Mouse (Mus musculus): ENCODE results near the gene Mog.

Mog gene

DNA sequence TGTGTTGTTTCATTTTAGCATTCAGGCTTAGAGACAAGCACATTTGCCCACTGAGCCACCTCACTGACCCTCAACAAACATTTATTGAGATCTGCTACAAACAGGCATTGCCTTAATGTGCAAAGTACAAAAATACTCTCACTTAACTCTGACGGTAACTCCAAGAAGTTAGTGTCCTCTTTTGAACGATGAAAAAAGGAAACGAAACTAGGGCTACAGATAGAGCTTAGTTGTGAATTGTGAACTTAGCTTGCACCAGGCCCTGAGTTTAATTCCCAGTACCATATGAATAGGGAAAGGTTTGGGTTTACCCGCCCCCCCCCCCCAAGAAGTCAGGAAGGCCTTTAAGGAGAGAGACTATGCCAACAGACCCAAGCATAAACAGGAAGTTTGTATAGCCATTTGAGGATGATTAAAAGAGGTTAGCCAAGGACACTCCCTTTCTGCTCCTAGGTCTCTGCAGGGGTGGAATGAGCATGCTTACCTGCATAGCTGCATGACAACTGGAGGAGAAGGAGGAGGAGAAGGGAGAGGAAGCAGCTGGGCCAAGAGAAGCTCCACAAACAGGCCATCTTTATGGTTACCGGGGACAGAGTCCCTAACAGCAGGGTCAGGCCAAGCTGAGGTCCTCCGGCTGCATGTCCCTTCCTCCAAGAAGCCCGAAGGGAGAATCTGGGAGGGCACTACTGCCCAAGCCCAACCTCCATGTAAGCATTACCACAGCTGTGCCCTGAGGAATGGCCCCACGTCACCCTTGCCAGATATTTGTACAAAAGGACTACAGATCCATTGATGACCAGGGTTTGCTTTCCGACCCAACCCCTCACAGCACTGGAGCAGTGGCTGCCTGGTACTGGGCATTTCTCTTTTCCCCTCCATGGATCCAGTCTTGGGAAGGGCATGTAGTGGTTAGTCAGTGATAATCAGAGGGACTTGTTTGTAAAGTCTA lies at the start of gene Mog:
Gene Mog (minus strand): TSS at position 771 of the 949 bp plus-strand sequence.
- no peak for DNase-seq

DNA sequence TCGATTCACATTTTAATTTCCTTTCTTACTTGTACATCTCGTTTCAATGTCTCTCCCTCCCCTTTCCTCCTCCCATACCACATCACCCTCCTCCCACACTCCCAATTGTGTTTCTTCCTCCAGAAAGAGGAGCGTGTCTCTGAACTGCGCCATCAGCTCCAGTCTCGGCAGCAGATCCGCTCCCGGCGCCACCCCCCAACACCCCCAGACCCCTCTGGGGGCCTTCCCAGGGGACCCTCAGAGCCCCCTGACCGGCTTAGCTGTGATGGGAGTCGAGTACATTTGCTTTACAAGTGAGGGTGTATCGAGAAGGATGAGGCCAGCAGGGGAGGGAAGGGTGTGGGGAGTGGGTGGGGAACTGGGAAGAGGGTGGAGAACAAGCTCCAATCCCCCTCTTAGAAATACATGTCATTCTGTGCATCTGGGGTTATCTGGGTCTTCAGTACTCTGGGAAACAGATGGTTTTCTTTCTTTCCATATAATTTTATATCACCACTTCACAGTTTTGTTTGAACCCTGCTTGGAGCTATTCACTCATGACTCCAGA lies 49.6 kb upstream of the Mog start:
- no peak for DNase-seq

DNA sequence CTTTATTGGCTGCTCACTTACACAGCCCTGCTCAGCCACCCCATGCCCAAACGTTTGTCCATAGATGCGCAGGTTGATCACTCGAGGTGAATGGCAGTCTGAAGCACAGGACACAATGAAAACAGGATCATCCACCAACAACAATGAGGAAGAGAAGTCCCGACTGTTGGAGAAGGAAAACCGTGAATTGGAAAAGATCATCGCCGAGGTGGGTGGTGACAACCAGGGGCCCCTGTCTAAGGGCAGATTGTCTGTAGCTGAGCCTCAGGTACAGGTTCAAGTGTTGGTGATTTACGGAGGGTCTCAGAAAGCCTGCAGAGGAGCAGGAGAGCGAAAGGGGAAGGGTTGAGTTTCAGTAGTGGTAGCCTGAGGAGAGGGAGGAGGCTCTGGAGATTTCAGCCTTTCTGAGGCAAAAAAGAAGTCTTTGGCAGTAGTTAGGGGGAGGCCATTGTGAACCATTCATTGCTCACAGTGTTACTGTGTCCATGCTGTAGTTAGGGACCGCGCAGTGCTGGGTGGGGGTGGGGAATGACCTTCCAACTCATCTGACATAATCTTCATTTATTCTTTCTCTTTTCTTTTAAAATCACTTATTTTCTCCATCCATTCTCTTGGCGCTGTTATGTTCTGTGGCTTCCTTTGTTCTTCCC lies 49.0 kb upstream of the Mog start:
- no peak for DNase-seq

DNA sequence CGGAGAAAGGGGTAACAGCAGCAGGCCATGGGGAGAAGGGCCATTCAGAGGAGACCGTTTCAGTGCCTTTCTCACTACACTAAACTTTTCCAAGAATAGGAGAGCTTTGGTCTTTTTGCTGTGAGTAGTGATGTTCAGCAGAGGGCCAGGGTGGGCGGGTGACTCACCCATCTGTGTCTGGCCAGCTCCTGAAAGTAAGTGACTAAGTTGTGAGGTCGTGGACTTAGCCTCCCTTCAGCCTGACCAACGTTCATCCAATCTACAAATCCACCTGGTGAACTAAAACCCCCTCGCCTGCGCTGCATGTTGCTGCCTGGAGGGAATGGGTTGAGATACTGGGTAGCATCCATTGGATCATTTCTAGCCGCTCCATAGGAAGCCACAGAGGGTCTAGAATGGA lies 46.9 kb upstream of the Mog start:
- DNase-seq = no peak

DNA sequence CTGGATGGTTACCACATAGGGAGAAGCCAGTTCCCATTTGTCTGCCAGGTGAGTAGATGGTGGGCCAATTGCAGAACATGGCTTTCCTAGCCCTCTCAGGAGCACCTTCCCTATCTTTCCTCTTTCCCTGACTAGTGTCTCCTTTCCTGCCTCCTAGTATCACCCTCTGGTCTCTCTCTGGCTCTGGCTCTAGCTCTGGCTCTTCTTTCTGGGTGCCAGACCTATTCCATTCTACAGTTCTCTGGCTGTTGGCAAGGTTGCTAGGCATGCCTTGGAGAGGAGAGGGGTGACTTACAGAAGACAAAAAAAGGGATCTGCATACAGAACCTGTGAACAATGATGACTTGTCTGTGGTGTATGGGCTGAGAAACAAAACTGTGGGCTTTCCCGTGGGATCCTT lies 44.7 kb upstream of the Mog start:
- DNase-seq = no peak

DNA sequence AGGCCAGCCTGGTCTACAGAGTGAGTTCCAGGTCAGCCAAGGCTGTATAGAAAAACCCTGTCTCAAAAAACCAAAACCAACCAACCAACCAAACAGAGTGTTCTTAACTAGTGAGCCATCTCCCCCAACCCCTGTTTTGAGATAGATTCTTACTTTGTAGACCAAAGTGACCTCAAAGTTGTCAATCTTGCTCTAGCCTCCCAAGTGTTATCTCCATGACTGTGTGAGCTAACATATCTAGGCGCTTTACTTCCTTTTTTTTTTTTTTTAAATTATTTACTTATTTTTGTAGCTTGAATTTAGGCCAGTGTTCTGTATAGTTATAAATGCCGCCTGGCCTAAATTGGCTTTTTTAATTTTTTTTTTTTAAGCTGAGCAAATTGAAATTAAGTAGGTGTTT lies 42.8 kb upstream of the Mog start:
- DNase-seq = no peak

DNA sequence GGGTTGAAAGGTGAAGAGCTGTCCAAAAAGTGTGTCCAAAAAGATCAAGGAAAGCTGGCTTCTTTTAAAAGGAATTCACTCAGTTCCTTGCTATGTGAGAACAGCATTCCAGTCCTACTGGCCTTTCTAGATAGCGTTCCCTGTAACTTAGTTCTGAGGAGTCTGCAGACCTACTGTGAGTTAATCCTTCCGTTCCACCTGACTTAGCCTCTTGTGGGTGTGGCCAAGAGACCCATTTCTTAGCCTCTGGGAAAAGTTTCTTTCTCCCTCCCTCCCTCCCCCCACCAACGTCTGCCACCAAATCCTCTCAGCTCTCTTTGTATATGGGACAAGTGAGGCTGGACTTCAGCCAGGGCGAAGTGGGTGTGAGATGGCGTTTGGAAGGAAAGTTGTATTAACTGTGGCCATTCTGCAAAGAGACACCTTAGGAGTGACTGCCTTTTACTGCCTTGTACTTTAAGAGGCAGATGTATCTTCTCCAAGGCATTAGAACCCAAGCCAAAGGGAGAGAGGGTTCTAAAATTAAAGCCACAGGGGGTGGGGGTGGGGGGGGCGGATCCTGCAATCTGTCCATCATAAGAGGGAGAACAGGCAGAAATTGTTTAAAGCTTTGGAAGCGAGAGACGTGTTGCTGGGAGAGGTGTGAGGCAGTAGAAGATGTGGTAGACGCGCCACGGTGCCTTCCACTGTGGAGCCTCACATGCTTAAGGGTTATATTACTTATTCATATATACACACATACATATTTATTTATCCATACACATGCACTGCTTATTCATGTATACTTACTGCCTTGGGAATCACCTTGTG lies 40.7 kb upstream of the Mog start:
- DNase-seq = no peak

DNA sequence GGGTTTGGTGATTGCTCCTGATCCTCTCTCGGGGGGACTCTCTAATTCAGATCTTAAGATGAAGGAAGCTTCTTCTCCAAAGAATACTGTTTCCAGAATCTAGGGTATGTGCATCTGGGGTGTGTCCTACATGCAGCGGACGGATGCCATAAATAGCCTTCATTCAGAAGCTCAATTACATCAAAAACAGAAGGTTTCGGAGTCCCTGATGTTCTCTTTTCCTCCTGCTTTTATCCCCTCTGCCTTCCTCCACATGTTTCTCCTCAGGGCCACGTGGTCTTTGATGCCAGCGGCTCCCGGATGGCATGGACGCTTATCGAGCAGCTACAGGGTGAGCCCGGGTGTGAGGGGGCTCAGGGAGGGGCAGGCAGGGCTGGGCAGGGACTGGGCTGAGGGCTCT lies 39.9 kb upstream of the Mog start:
- DNase-seq = no peak

DNA sequence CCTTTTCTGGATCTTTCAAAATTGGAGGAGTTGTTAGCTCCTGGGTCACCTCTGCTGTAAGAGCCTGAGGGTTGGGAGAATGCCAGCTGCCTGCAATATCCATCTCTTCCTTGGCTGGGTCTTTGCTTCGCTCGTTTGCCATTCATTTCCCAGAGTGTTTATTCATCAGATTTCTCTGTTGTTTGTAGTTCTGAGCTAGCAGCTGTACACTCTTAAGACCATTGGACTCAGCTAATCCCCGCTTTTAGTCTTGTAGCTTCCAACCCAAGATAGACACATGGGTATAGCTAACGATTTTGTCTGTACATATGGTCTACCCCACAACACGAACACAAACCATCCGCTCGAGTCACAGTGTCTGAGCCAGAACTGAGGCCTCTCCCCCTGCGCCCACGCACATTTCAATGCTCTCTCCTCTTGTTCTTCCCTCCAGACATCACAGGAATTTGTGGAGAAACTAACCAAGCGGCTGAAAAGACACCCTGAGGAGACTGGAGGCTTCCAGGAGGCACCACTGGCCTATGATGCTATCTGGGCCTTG lies 39.0 kb upstream of the Mog start:
- DNase-seq = no peak

DNA sequence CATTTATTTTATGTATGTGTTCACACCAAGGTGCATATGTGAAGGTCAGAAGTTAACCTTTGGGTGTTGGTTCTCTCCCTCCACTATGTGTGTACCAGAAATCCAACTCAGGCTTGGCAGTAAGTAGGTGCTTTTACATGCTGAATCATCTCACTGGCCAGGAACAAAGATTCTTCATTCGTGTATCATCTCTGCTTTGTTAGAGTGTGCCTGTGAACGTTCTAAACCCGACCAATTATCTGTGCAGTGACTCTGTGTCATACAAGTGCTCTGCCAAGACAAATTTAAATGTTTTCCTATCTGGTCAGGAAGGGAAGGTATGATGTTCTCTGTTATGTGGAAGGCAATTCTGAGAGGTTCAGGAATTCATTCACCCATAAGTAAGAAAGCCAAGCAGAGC lies 38.2 kb upstream of the Mog start:
- DNase-seq = no peak

DNA sequence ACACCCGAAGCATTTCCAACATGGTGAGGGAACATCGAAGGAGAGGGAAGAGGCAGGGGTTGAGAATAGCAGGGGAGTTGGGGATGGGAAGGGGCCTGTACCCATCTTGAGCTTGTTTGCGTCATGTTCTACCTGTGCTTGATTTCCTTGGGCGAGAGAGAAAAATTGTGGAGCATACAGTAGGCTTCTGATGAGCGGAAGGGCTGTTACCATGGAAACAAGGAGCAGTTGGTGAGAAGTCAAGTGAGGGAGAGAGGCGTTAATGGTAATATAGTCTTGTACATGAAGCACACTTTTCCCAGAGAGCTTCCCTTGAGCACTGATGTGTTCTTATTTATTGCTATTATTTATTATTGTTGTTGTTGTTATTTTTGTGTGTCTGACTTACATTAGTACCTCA lies 33.8 kb upstream of the Mog start:
- DNase-seq = no peak

DNA sequence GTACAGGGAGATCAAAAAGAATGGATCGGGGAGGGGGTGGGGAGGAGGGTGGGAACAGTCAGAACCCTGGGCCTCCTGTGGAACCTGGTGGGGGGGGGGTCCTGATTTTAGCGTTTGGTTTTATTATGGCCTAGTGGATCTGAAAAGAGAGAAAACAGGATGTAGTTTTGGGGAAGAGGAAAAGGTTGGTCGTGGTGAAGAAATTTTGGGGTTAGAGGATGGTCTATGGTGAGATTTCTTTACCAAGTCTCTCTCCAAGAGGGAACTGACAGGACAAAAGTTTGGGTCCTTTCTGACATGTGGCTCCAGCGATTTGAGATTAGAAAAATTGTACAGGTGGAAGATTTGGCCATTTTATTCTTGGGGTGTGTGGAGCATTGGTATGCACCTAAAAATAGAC lies 28.5 kb upstream of the Mog start:
- DNase-seq = no peak

DNA sequence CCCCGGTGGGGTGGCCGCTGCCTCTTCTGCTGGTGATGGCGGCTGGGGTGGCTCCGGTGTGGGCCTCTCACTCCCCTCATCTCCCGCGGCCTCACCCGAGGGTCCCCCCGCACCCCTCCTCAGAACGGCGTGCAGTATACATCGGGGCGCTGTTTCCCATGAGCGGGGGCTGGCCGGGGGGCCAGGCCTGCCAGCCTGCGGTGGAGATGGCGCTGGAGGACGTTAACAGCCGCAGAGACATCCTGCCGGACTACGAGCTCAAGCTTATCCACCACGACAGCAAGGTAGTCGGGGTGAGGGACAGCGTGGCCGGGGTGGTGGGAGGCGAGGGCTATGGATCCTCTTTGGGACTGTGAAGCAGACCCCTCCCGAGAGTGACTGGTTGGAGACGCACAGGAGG lies 27.7 kb upstream of the Mog start:
- no peak for DNase-seq

DNA sequence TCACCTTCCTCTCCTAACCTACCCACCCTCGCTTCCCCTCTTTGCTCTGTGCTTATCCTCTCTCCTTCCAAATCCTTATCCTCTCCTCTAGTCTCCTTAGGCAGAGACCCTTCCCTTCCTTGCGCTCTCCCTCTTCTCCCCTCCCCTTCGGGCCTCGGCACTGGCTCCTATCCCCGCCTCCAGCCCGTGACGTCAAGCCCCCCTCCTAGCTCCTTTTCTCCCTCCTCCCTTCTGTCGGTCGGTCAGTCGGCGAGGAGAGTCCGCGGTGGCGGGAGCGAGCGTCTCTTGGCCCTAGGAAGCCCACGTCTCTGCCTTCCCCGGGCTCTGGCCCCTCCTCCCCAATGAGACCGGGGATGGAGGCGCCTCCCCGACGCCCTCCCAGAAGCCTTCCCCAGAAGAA lies 27.2 kb upstream of the Mog start:
- DNase-seq = peak; percentile 82 to 83

DNA sequence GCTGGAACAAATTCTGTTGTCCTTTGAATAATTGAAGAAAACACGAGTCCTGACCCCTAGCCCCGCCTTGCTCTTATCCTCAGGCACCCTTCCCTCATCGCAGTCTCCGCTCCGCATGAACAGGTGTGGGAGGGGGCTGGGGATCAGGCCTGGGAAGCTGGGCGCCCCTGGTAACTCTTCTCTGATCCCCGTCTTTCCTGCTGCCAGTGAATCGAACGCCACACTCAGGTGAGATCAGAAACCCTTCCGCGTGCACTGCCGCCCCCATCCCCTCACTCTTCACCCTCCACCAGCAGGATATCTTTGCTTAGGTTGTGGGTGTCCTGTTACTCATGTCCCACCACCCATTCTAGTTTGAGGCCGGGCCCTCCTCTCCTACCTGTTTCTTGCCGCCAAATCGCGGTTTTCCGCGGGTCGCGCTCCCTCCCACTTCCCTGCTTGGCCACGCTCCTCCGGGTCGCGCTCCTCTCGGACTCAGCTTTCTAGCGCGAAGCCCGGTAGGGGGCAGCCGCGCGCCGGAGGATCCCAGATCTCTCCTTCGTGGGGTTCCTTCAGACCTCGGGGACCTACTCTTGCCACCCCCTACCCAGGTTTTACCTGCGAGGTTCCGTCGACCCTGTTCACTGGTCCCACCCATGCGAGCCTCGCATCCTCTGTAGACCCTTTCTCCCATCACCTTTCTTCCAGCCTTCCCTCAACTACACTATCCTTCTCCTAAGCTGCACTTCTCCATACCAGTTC lies 26.5 kb upstream of the Mog start:
- peak; percentile 73 to 75 for DNase-seq

DNA sequence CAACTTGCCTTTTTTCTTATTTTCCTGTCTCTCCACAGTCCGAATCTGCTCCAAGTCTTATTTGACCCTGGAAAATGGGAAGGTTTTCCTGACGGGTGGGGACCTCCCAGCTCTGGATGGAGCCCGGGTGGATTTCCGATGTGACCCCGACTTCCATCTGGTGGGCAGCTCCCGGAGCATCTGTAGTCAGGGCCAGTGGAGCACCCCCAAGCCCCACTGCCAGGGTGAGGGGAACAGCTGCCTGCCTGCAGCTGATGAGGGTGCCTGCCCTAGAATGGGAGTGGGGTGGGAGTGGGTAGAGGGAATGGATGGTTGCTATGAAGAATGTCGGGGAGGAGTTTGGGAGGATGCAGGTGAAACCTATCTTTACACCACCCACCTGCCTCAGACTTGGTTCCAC lies 25.2 kb upstream of the Mog start:
- no peak for DNase-seq

DNA sequence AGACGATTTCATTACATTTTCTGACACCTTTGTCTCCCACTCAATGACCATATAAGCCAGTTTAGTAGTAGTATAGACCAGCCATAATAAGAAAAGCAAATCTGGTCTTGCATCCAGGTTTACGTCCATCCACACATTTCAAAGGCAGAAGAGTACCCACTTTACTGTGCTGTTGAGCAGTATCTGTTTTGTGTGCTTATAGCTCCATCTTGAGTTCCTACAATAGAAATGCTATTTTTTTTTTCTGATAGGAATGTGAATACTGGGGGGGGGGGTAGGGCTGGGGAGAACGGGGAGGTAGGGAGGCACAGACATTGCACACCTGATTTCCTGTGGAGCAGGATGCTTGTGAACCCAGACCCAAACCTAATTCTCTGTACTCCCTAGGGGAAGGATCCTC lies 24.8 kb upstream of the Mog start:
- no peak for DNase-seq

DNA sequence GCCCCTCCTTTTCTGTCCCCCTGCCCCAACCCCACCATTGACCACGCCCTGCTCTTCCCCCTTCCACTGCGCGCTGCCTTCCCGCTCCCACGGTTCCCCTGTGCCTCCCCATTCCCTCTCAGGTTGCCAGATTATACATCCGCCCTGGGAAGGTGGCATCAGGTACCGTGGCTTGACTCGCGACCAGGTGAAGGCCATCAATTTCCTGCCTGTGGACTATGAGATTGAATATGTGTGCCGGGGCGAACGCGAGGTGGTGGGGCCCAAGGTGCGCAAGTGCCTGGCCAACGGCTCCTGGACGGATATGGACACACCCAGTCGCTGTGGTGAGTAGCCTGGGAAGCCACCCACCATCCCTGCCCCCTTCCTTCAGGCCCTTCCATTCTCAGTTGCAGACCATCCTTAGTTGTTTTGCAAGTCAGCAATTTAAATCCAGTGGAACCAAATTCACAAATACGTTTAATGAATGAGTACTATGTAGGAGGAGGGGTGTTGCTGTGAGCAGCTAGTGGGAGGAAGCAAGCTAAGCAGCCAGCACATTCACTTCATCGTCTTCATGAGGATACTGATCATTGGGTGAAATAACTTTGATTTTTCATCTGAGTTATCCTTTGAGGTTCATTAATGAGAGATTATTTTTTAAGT lies 24.3 kb upstream of the Mog start:
- DNase-seq = no peak

DNA sequence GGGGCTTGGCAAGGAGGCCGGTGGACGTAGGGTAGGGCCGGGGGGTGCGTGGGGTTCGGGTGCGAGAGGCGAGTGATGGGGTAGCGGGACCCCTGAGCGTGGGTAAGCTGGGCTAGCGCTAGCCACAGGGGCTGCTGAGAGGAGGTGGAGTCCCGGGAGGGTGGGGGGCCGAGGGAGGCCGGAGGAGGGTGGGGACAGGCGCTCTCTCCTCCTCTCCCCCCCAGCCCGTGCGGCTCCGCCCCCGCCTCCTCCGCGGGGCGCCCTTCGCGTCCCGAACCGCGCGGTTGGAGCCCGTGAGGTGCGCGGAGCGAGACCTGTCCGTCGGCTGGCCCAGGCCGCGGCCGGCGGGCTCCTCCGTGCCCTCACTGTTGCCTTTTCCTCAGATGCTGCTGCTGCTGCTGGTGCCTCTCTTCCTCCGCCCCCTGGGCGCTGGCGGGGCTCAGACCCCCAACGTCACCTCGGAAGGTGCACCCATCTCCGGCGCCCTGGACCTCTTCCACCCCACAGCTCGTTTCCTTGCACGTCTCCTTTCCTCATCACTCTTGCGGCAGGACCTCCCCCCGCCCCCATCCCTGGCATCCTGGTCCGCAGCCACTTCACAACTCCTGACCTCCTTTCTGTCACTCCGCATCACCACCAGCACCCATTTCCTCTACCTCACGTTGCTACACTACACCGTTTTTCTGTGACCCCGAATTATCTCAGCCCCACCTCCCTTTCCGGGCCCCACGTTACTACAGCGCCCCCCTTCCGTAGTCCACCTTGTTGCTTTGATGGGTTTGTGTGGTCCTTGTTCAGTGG lies 23.3 kb upstream of the Mog start:
- DNase-seq = peak; percentile 54 to 77

DNA sequence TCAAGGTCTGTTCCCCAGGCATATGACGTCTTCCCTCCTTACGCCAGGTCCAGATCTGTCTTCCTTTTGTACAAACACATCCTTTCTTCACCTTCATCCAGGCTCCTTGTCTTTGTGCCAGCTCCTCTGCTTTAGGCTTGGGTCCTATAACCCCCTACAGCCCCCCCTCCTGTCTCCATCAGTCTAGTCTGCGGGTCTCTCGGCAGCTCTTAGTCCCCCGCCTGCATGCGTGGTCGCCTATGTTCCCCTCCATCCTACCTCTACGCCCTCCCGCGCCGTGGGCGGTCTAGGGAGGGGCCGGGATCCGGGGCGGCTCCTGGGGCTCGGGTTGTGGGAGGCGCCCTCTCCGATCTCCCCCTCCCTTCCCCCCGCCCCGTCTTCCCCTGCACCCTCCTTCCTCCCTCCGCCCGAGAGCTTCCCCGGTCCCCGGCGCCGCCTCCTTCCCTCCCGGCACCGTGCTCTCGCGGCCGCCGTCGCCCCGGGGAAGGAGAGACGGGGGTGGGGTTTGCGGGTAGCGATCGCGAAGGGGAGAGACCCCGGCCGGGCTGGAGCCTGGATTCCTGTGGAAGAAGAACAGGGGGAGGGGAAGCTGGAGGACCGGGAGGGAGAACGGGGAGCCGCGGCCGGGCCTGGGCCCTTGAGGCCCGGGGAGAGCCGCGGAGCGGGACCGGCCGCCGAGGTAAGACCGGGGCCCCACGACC lies 22.6 kb upstream of the Mog start, which contains the start of gene Gabbr1:
Gene Gabbr1 (plus strand): TSS at position 356 of the 701 bp plus-strand sequence.
- DNase-seq = peak; percentile 81 to 91
